Mouse (Mus musculus) lung, postnatal 0 days (tissue): ENCODE results near the gene Snx15. TPM values are rescaled to one million over a fixed set of nuclear protein-coding genes. Genes with fewer than 3 reads are reported as not detected.
A peak's percentile ranks its signal among the peaks of the same experiment; 100 is the strongest.

ENCODE experiments used
- ATAC-seq: fragments of 200-750 bp; cut with Nextera tagmentation; 2 replicates; pipeline ENCODE4 v1.8.0; 2017; ENCODE audit warnings: moderate library complexity
- DNase-seq: peaks from one replicate; pipeline ENCODE4 v3.0.0-alpha.2; 2016; ENCODE audit warnings: low spot score
- H3K27ac ChIP-seq: fragments of 300-500 bp; sonication (generic); 2 replicates; pipeline ENCODE4 v1.5.1; 2014; ENCODE audit warnings: antibody characterized with exemption, mild to moderate bottlenecking, low read length, mixed read lengths
- H3K27me3 ChIP-seq: fragments of 300-500 bp; sonication (generic); replicated peaks from 2 replicates; pipeline ENCODE4 v1.6.1; 2014; ENCODE audit warnings: low read length, mixed read lengths; ENCODE audit not compliant: insufficient read depth
- H3K36me3 ChIP-seq: fragments of 300-500 bp; sonication (generic); 2 replicates; pipeline ENCODE4 v1.6.1; 2014; ENCODE audit warnings: low read length, mixed read lengths; ENCODE audit not compliant: insufficient read depth
- H3K4me1 ChIP-seq: fragments of 300-500 bp; sonication (generic); 2 replicates; pipeline ENCODE4 v1.6.1; 2014; ENCODE audit warnings: antibody characterized with exemption, low read depth, low read length, mixed read lengths; ENCODE audit not compliant: insufficient read depth
- H3K4me2 ChIP-seq: fragments of 300-500 bp; sonication (generic); replicated peaks from 2 replicates; pipeline ENCODE4 v1.6.1; 2014; ENCODE audit warnings: low read depth, mild to moderate bottlenecking, low read length, moderate library complexity, mixed read lengths
- H3K4me3 ChIP-seq: fragments of 300-500 bp; sonication (generic); 2 replicates; pipeline ENCODE4 v1.5.1; 2014; ENCODE audit warnings: low read depth, low read length
- H3K9ac ChIP-seq: fragments of 300-500 bp; sonication (generic); replicated peaks from 2 replicates; pipeline ENCODE4 v1.6.1; 2014; ENCODE audit warnings: low read depth, mild to moderate bottlenecking
- H3K9me3 ChIP-seq: fragments of 300-500 bp; sonication (generic); 2 replicates; pipeline ENCODE4 v1.6.1; 2016; ENCODE audit warnings: low read length, mixed read lengths
- CTCF ChIP-seq: IDR thresholded peaks from 2 replicates; pipeline ENCODE4 v1.5.1; 2016; ENCODE audit warnings: antibody characterized with exemption, mild to moderate bottlenecking
- EP300 ChIP-seq: IDR thresholded peaks from 2 replicates; pipeline ENCODE4 v1.6.1; 2016; ENCODE audit warnings: antibody characterized with exemption, mild to moderate bottlenecking, control low read depth
- WGBS: fragments of 180-500 bp; shearing (Covaris S2); extraction: QIAGEN DNeasy Blood & Tissue Kit; methylation state at CpG from one replicate; pipeline ENCODE4 v1.1.7; 2014; 5-methylcytosine and 5-hydroxymethylcytosine counted together
- polyA plus RNA-seq: library from polyadenylated mRNA; unstranded; fragments of >200 nt; fragmentation: Nextera tagmentation; extraction: Ambion mirVana; gene quantifications from 2 replicates; pipeline ENCODE4 v1.2.1, GENCODE M21; 2015

Gene Snx15
- polyA plus RNA-seq, 1 experiment from 2014 or later = 29.7 TPM

DNA sequence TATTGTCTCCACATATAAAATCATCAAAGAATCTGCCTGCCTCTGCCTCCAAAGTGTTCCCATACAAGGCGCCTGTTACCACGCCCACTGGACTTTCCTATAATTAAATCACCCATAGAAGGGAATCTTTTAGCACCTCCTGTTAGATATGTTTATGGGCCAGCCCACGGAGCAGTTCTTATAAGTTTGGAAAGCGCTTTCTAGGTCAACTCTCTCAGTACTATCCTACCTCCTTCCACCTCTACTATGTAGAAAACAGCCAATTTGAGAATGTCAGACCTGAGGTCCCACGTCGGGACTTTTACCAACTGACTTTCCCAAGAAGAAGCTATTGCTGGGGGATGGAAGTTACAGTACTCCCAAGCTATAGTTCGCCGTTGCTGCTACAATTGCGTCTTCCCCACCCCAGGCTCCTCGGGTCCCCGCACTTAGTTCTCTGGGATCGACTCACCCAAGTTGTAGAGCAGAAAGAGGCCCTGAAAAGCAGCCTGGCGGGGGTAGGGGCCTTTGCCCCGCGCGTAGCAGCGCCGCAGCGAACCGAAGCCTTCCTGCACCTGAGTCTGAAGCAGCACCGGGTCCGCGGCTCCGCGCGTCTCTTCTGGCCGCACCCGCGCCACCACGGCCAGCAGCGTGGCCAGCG, 10.6 kb downstream of the Snx15 start:
- Histone ChIP-seq H3K27me3 (no peaks in the 10 kb centered on the region), H3K4me3 (peak overlapping the region; percentile 75), H3K9me3 (no peaks in the 10 kb centered on the region), H3K36me3 (no peaks in the 10 kb centered on the region), H3K4me1 (no peaks in the 10 kb centered on the region), H3K4me2 (peak overlapping the region; percentile 98), H3K27ac (peak overlapping the region; percentile 92), H3K9ac (peak overlapping the region; percentile 58)
- ATAC-seq = no peak
- no peak for TF ChIP-seq CTCF
- TF ChIP-seq EP300 = no peak
- 4% methylated on average over 32 of the region's 32 CpGs for WGBS
- DNase-seq = no peak

DNA sequence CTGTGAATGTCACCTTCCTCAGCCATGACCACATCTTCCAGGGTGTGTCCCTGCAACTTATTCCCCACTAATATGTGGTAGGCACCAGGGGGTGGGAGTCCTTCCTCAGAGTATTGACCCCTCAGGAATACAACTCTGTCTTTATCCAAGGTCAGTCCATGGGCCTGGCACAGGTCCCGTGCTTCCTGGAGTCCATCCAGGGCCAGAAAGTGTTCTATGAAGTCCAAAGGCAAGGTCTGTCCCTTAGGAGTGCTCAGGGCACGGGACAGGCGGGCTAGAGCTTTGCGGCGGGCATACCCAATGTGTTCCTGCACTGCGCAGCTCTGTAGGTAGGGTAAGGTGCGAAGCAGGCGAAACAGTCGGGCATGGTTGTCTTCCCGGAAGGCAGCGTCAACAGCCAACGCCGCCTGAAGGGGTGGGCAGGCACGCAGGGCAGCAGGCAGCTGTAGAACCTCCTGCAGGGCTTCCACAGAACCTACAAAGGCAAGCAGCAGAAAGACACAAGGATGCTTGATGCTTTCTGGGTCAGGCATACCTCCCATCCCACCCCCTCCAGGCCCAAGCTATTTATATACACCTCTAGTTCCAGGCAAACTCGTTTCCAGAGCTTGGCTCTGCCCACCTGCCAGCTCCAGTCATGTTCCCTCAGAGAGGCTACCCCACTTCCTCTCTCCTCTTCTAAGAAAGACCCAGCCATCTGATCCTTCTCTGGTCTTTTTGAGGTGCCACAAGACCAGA, 11.8 kb downstream of the Snx15 start:
- DNase-seq = no peak

DNA sequence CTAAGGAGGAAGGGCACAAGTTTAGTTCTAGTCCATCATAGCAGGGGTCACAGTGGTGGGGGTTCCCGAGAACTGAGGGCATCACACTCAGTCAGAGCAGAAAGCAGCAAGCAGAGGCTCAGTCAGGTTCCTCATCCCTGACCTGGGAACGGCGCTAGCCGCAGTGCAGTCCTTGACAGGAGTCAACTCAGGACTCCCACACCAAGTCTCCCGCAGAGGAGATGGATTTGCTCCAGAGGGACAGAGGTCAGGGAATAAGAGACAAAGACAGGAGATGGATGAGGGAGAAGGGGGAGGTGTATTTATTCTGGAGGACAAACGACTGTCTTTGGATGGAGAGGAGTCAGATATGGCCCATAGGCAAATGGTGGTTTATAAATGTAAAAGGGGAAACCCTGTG, 15.0 kb downstream of the Snx15 start:
- Histone ChIP-seq H3K36me3 (no peaks in the 10 kb centered on the region), H3K4me1 (no peaks in the 10 kb centered on the region), H3K27me3 (no peaks in the 10 kb centered on the region), H3K4me3 (no peak overlapping the region), H3K27ac (no peak overlapping the region), H3K4me2 (no peak overlapping the region), H3K9me3 (no peaks in the 10 kb centered on the region), H3K9ac (no peak overlapping the region)
- 30% methylated on average over 6 of the region's 6 CpGs for WGBS
- no peak for ATAC-seq
- no peak for TF ChIP-seq CTCF
- no peak for TF ChIP-seq EP300
- no peak for DNase-seq

More for the DNA sequence above, 11.8 kb downstream of the Snx15 start:
- ATAC-seq = no peak
- no peaks in the 10 kb centered on the region for H3K36me3 ChIP-seq
- WGBS = 84% methylated on average over 15 of the region's 15 CpGs
- H3K4me1 ChIP-seq = no peaks in the 10 kb centered on the region
- H3K4me2 ChIP-seq = no peak overlapping the region
- H3K9me3 ChIP-seq = no peaks in the 10 kb centered on the region
- no peak overlapping the region for H3K9ac ChIP-seq
- no peaks in the 10 kb centered on the region for H3K27me3 ChIP-seq
- no peak overlapping the region for H3K27ac ChIP-seq
- TF ChIP-seq CTCF (no peak), EP300 (no peak)
- no peak overlapping the region for H3K4me3 ChIP-seq

- Histone ChIP-seq H3K27me3 (no peaks in the 10 kb centered on the region), H3K27ac (no peak within 1 kb of the TSS), H3K9me3 (no peaks in the 10 kb centered on the region), H3K9ac (no peak within 1 kb of the TSS), H3K4me3 (no peak within 1 kb of the TSS), H3K4me2 (no peak within 1 kb of the TSS), H3K36me3 (no peaks in the 10 kb centered on the region), H3K4me1 (no peaks in the 10 kb centered on the region)
- DNase-seq (no peak), ATAC-seq (no peak)
- WGBS = 78% methylated on average over 7 of the region's 7 CpGs
- no peak for TF ChIP-seq CTCF
- TF ChIP-seq EP300 = no peak
Observed at GRCm38 (mm10) chr19:6105586-6105985, 22.5 kb downstream of the Snx15 start, which contains the start of gene Naaladl1. Naaladl1 (plus strand) TSS chr19:6105782.

- no peaks in the 10 kb centered on the region for H3K4me1 ChIP-seq
- no peak for DNase-seq
- no peak for ATAC-seq
- no peak overlapping the region for H3K9ac ChIP-seq
- no peak for TF ChIP-seq EP300
- TF ChIP-seq CTCF = no peak
- no peak overlapping the region for H3K4me3 ChIP-seq
- no peak overlapping the region for H3K4me2 ChIP-seq
- H3K27me3 ChIP-seq = no peaks in the 10 kb centered on the region
- H3K9me3 ChIP-seq = no peaks in the 10 kb centered on the region
- no peak overlapping the region for H3K27ac ChIP-seq
- WGBS = 76% methylated on average over 4 of the region's 4 CpGs
- no peaks in the 10 kb centered on the region for H3K36me3 ChIP-seq
Observed at GRCm38 (mm10) chr19:6104476-6104875, 23.6 kb downstream of the Snx15 start.

GRCm38 (mm10) chr19:6102169-6102853, 25.8 kb downstream of the Snx15 start:
- no peaks in the 10 kb centered on the region for H3K4me1 ChIP-seq
- H3K27ac ChIP-seq = no peak overlapping the region
- DNase-seq = no peak
- no peaks in the 10 kb centered on the region for H3K27me3 ChIP-seq
- TF ChIP-seq EP300 (no peak), CTCF (no peak)
- H3K9me3 ChIP-seq = no peaks in the 10 kb centered on the region
- no peak overlapping the region for H3K9ac ChIP-seq
- no peaks in the 10 kb centered on the region for H3K36me3 ChIP-seq
- WGBS = 78% methylated on average over 6 of the region's 6 CpGs
- ATAC-seq = no peak
- H3K4me3 ChIP-seq = no peak overlapping the region
- H3K4me2 ChIP-seq = no peak overlapping the region
